Mouse (Mus musculus) G1E (cell line): ENCODE results near the gene Cenpb. TPM values are rescaled to one million over a fixed set of nuclear protein-coding genes. Genes with fewer than 3 reads are reported as not detected.

Source experiments
- ATAC-seq: 2 replicates; pipeline ENCODE4 v1.8.0; 2016; ENCODE audit warnings: mild to moderate bottlenecking; ENCODE audit not compliant: insufficient number of reproducible peaks, poor library complexity, low FRiP score, severe bottlenecking; ENCODE audit errors: extremely low read depth
- DNase-seq: peaks from one replicate; pipeline ENCODE4 v3.0.0; 2012; ENCODE audit warnings: low spot score
- H3K27me3 ChIP-seq: 2 replicates; pipeline ENCODE4 v1.6.1; 2012; ENCODE audit warnings: mild to moderate bottlenecking, low read length, inconsistent platforms; ENCODE audit not compliant: insufficient read depth
- H3K36me3 ChIP-seq: replicated peaks from 2 replicates; pipeline ENCODE3; 2012; ENCODE audit warnings: mild to moderate bottlenecking, inconsistent platforms
- H3K4me1 ChIP-seq: 2 replicates; pipeline ENCODE4 v1.6.1; 2012; ENCODE audit warnings: low read depth, low read length, inconsistent platforms, mixed read lengths; ENCODE audit not compliant: insufficient read depth
- H3K4me3 ChIP-seq: 2 replicates; pipeline ENCODE4 v1.5.1; 2012; ENCODE audit warnings: low read depth, mild to moderate bottlenecking, inconsistent platforms, low read length, moderate library complexity, mixed read lengths
- H3K9me3 ChIP-seq: replicated peaks from 2 replicates; pipeline ENCODE4 v1.6.1; 2012; ENCODE audit warnings: inconsistent platforms
- CTCF ChIP-seq: IDR thresholded peaks from 2 replicates; pipeline ENCODE4 v1.5.1; 2012; ENCODE audit warnings: low read depth, low read length, inconsistent platforms, mixed read lengths
- GATA1 ChIP-seq: IDR thresholded peaks from 2 replicates; pipeline ENCODE4 v1.6.1; 2012; ENCODE audit warnings: borderline replicate concordance, low read length, inconsistent platforms, mixed read lengths
- GATA2 ChIP-seq: IDR thresholded peaks from 2 replicates; pipeline ENCODE4 v1.6.1; 2012; ENCODE audit warnings: low read depth, low read length, inconsistent platforms, borderline replicate concordance
- POLR2AphosphoS5 ChIP-seq: IDR thresholded peaks from 2 replicates; pipeline ENCODE4 v1.6.1; 2012; ENCODE audit warnings: low read depth, low read length, inconsistent platforms; ENCODE audit not compliant: insufficient replicate concordance
- TAL1 ChIP-seq: conservative IDR thresholded peaks from 2 replicates; pipeline ENCODE4 v1.6.1; 2012; ENCODE audit warnings: low read depth, low read length, inconsistent platforms, mixed read lengths
- polyA plus RNA-seq: library from polyadenylated mRNA; stranded (reverse); fragments of >175 nt; gene quantifications from 2 replicates; pipeline ENCODE4 v1.2.3, GENCODE M21; 2012
- total RNA-seq, 2 experiments: library from RNA; stranded (forward) in 1 of 2; stranded (reverse) in 1 of 2; fragments of 200-1000 nt in 1 of 2; fragments of >200 nt in 1 of 2; fragmentation: Nextera tagmentation in 1 of 2; gene quantifications; 2 replicates each; pipeline ENCODE4 v1.2.3; 2014 to 2017

The Cenpb gene
- total and polyA plus RNA-seq, 3 experiments: 5.6 to 29.5 (median 7.4) TPM

- ATAC-seq (no peak), DNase-seq (no peak)
- peak overlapping the region; percentile 80 for H3K4me3 ChIP-seq
- no peaks in the 10 kb centered on the region for H3K9me3 ChIP-seq
- peaks cover 8% of the 10 kb centered on the region for H3K27me3 ChIP-seq
- H3K4me1 ChIP-seq: peaks cover 41% of the 10 kb centered on the region
- TF ChIP-seq GATA2 (no peak), POLR2AphosphoS5 (no peak)
- H3K36me3 ChIP-seq: peaks cover 23% of the 10 kb centered on the region
These were observed 19.2 kb downstream of the Cenpb start for GRCm38 (mm10) chr2:131160671-131161111.

GRCm38 (mm10) chr2:131159938-131160581, 19.8 kb downstream of the Cenpb start, which contains the start of gene 1700037H04Rik:
TSS of gene 1700037H04Rik (minus strand) at chr2:131160081.
- peaks cover 41% of the 10 kb centered on the region for H3K4me1 ChIP-seq
- no peaks in the 10 kb centered on the region for H3K9me3 ChIP-seq
- peaks cover 29% of the 10 kb centered on the region for H3K36me3 ChIP-seq
- peaks cover 7% of the 10 kb centered on the region for H3K27me3 ChIP-seq
- peak within 1 kb of the TSS; percentile 80 for H3K4me3 ChIP-seq
- ATAC-seq: peak; percentile 97
- TF ChIP-seq TAL1 (no peak), GATA2 (no peak), CTCF (no peak), POLR2AphosphoS5 (no peak), GATA1 (no peak)
- peak; percentile 100 for DNase-seq

GRCm38 (mm10) chr2:131159491-131159910, 20.4 kb downstream of the Cenpb start:
- H3K4me1 ChIP-seq: peaks cover 41% of the 10 kb centered on the region

DNA sequence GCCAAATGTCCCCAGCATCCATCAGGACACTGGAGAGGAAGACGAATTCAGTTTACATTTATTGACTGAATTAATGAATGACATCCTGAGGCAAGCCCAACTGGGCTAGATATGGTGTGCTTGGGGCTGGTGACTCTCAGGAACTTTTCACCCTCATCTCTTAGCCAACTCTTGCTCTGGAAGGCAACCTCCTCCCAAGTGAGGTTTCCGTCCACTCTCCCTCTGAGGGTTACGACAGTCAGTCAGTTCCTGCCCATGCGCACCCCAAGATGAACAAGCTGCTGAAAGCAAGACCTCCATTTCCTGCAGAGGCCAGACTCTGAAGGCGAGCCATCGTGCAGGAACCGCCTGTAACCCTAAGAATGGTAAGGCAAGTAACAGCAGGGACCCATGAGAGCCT, 22.9 kb downstream of the Cenpb start:
- H3K27me3 ChIP-seq: no peaks in the 10 kb centered on the region
- DNase-seq: no peak
- H3K9me3 ChIP-seq: no peaks in the 10 kb centered on the region
- peaks cover 58% of the 10 kb centered on the region for H3K36me3 ChIP-seq
- no peak for TF ChIP-seq GATA2
- no peak for TF ChIP-seq CTCF
- no peak for TF ChIP-seq TAL1
- TF ChIP-seq GATA1: no peak
- TF ChIP-seq POLR2AphosphoS5: no peak
- H3K4me1 ChIP-seq: peaks cover 49% of the 10 kb centered on the region
- H3K4me3 ChIP-seq: no peak overlapping the region
- ATAC-seq: no peak

More at GRCm38 (mm10) chr2:131159491-131159910, 20.4 kb downstream of the Cenpb start:
- H3K27me3 ChIP-seq: peaks cover 3% of the 10 kb centered on the region; the same call in 1 of the 2 replicates
- no peaks in the 10 kb centered on the region for H3K9me3 ChIP-seq
- DNase-seq: peak; percentile 62
- H3K4me3 ChIP-seq: peak overlapping the region; percentile 80
- H3K36me3 ChIP-seq: peaks cover 35% of the 10 kb centered on the region
- peak; percentile 6; the same call in 1 of the 2 replicates for ATAC-seq
- TF ChIP-seq GATA2 (no peak), TAL1 (no peak), CTCF (no peak), GATA1 (no peak), POLR2AphosphoS5 (no peak)

GRCm38 (mm10) chr2:131154036-131154435, 25.8 kb downstream of the Cenpb start:
- DNase-seq (no peak), ATAC-seq (no peak)
- no peak for TF ChIP-seq GATA1
- no peak for TF ChIP-seq POLR2AphosphoS5
- TF ChIP-seq TAL1: no peak
- no peak for TF ChIP-seq CTCF
- TF ChIP-seq GATA2: no peak
- H3K4me1 ChIP-seq: peaks cover 32% of the 10 kb centered on the region
- no peaks in the 10 kb centered on the region for H3K9me3 ChIP-seq
- H3K27me3 ChIP-seq: no peaks in the 10 kb centered on the region
- no peak overlapping the region for H3K4me3 ChIP-seq
- H3K36me3 ChIP-seq: peaks cover 86% of the 10 kb centered on the region

DNA sequence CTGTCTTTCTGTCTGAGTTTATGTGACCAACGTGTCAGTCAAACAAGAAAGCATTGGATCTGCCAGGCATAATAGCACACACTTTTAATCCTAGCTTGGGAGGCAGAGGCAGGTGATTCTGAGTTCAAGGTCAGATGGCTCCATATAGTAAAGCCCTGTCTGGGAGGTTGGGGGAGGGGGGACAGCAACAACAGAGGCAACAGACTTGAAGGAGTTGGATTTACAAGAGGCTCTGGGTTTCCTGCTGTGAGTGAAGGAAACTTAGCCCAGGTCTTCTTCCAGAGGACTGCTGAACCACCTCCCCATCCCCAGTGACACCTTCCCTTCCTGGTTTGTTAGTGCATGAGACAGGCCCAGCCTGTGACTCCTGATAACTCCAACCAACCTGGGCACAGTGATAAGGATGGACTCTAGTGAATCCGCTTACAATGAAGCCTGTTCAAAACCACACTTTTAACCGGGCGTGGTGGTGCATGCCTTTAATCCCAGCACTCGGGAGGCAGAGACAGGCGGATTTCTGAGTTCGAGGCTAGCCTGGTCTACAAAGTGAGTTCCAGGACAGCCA, 27.6 kb downstream of the Cenpb start:
- ATAC-seq: peak; percentile 54; the same call in 1 of the 2 replicates
- Histone ChIP-seq H3K4me3 (no peak overlapping the region), H3K9me3 (no peaks in the 10 kb centered on the region), H3K36me3 (peaks cover 96% of the 10 kb centered on the region), H3K27me3 (no peaks in the 10 kb centered on the region), H3K4me1 (peaks cover 17% of the 10 kb centered on the region)
- TF ChIP-seq TAL1 (0 out of 2 replicates have a peak, but pooled peaks have one; percentile 24), POLR2AphosphoS5 (no peak)
- DNase-seq: no peak

- H3K27me3 ChIP-seq: no peaks in the 10 kb centered on the region
- H3K4me1 ChIP-seq: peaks cover 18% of the 10 kb centered on the region
- no peak for DNase-seq
- no peak for TF ChIP-seq GATA1
- TF ChIP-seq GATA2: no peak
- TF ChIP-seq TAL1: no peak
- TF ChIP-seq POLR2AphosphoS5: no peak
- TF ChIP-seq CTCF: no peak
- peaks cover 5% of the 10 kb centered on the region; the same call in 1 of the 2 replicates for H3K9me3 ChIP-seq
- peaks cover 98% of the 10 kb centered on the region for H3K36me3 ChIP-seq
- no peak overlapping the region for H3K4me3 ChIP-seq
- ATAC-seq: no peak
These were observed 30.7 kb downstream of the Cenpb start for GRCm38 (mm10) chr2:131149254-131149578.
